Mouse (Mus musculus) CH12.LX (cell line): Measurements from ENCODE around the gene Shank3. TPM values are rescaled to one million over a fixed set of nuclear protein-coding genes. Genes with fewer than 3 reads are reported as not detected.

ENCODE experiments used
- DNase-seq: peaks from one replicate; pipeline ENCODE4 v3.0.0-alpha.2; 2013; ENCODE audit errors: extremely low read depth
- H3K27ac ChIP-seq: 2 replicates; pipeline ENCODE4 v1.5.1; 2012; ENCODE audit warnings: low read depth, mild to moderate bottlenecking, control low read depth, moderate library complexity; ENCODE audit not compliant: insufficient read depth
- H3K27me3 ChIP-seq: replicated peaks from 2 replicates; pipeline ENCODE3; 2012; ENCODE audit warnings: inconsistent platforms
- H3K36me3 ChIP-seq, 2 experiments: replicated peaks in 1 of 2; 2 replicates each; pipeline versions ENCODE3 to v1.6.1; 2012; ENCODE audit warnings: inconsistent platforms in 1 of 2, low read length in 1 of 2, mild to moderate bottlenecking in 1 of 2, mixed read lengths in 1 of 2, moderate library complexity in 1 of 2; ENCODE audit not compliant: control insufficient read depth in 1 of 2, insufficient read depth in 1 of 2
- H3K4me1 ChIP-seq, 2 experiments: 2 replicates each; pipeline ENCODE4 v1.6.1; 2012; ENCODE audit warnings: inconsistent platforms in 1 of 2, moderate library complexity in 1 of 2; ENCODE audit not compliant: insufficient read depth in 2 of 2, control insufficient read depth in 1 of 2
- H3K4me2 ChIP-seq: 2 replicates; pipeline ENCODE4 v1.6.1; 2012; ENCODE audit warnings: low read depth, mild to moderate bottlenecking, control low read depth; ENCODE audit not compliant: poor library complexity, insufficient read depth, severe bottlenecking
- H3K4me3 ChIP-seq, 3 experiments: fragments of 150-350 bp in 1 of 3; sonication (generic) in 1 of 3; replicated peaks in 1 of 3; 2 replicates each; pipeline versions ENCODE3 to v1.5.1; 2011 to 2012; ENCODE audit warnings: low read depth in 2 of 3, low read length in 2 of 3, mild to moderate bottlenecking in 2 of 3, moderate library complexity in 2 of 3, control low read depth in 1 of 3, improper control_type of control experiment in 1 of 3, inconsistent platforms in 1 of 3, mixed read lengths in 1 of 3; ENCODE audit not compliant: poor library complexity in 1 of 3
- H3K79me2 ChIP-seq: replicated peaks from 2 replicates; pipeline ENCODE4 v1.6.1; 2012; ENCODE audit warnings: mild to moderate bottlenecking, moderate library complexity; ENCODE audit not compliant: control insufficient read depth, poor library complexity, insufficient read depth, severe bottlenecking; ENCODE audit errors: extremely low read depth
- H3K9ac ChIP-seq: 2 replicates; pipeline ENCODE4 v1.6.1; 2012; ENCODE audit warnings: low read depth, mild to moderate bottlenecking, control low read depth, moderate library complexity; ENCODE audit not compliant: insufficient read depth
- H3K9me3 ChIP-seq: replicated peaks from 2 replicates; pipeline ENCODE3; 2012; ENCODE audit warnings: low read length, inconsistent platforms, mixed read lengths
- BHLHE40 ChIP-seq: IDR thresholded peaks from 2 replicates; pipeline ENCODE4 v1.6.1; 2011; ENCODE audit warnings: mild to moderate bottlenecking, low read depth, low read length, improper control_type of control experiment
- CHD2 ChIP-seq: IDR thresholded peaks from 2 replicates; pipeline ENCODE4 v1.6.1; 2011; ENCODE audit warnings: low read length, improper control_type of control experiment
- CTCF ChIP-seq, 2 experiments: IDR thresholded peaks in 1 of 2; conservative IDR thresholded peaks in 1 of 2; 2 replicates each; pipeline ENCODE4 v1.5.1; 2011 to 2012; ENCODE audit warnings: low read depth in 2 of 2, low read length in 2 of 2, improper control_type of control experiment in 1 of 2, inconsistent platforms in 1 of 2, mild to moderate bottlenecking in 1 of 2, moderate library complexity in 1 of 2
- ELF1 ChIP-seq: IDR thresholded peaks from 2 replicates; pipeline ENCODE4 v1.6.1; 2014; ENCODE audit warnings: low read depth, mild to moderate bottlenecking, inconsistent platforms, low read length, improper control_type of control experiment
- ETS1 ChIP-seq: conservative IDR thresholded peaks from 2 replicates; pipeline ENCODE4 v1.6.1; 2012; ENCODE audit warnings: low read depth, mild to moderate bottlenecking, inconsistent platforms, low read length, improper control_type of control experiment, moderate library complexity
- GABPA ChIP-seq: IDR thresholded peaks from 2 replicates; pipeline ENCODE4 v1.6.1; 2012; ENCODE audit warnings: low read depth, low read length, improper control_type of control experiment, inconsistent platforms; ENCODE audit not compliant: insufficient replicate concordance
- HCFC1 ChIP-seq: IDR thresholded peaks from 2 replicates; pipeline ENCODE4 v1.6.1; 2012; ENCODE audit warnings: low read depth, mild to moderate bottlenecking, inconsistent platforms, low read length, improper control_type of control experiment
- JUN ChIP-seq: IDR thresholded peaks from 2 replicates; pipeline ENCODE4 v1.6.1; 2011; ENCODE audit warnings: low read depth, mild to moderate bottlenecking, low read length, improper control_type of control experiment, moderate library complexity; ENCODE audit not compliant: insufficient read depth
- JUND ChIP-seq: conservative IDR thresholded peaks from 2 replicates; pipeline ENCODE4 v1.6.1; 2011; ENCODE audit warnings: low read depth, low read length, improper control_type of control experiment
- MAFK ChIP-seq: IDR thresholded peaks from 2 replicates; pipeline ENCODE4 v1.6.1; 2011; ENCODE audit warnings: low read length, improper control_type of control experiment; ENCODE audit not compliant: insufficient replicate concordance
- MAX ChIP-seq: IDR thresholded peaks from 2 replicates; pipeline ENCODE4 v1.6.1; 2011; ENCODE audit warnings: low read length, improper control_type of control experiment
- MAZ ChIP-seq: IDR thresholded peaks from 2 replicates; pipeline ENCODE4 v1.6.1; 2012; ENCODE audit warnings: low read depth, mild to moderate bottlenecking, inconsistent platforms, low read length, improper control_type of control experiment, moderate library complexity
- NELFE ChIP-seq: IDR thresholded peaks from 2 replicates; pipeline ENCODE4 v1.6.1; 2011; ENCODE audit warnings: low read depth, low read length, improper control_type of control experiment
- POLR2A ChIP-seq: IDR thresholded peaks from 2 replicates; pipeline ENCODE4 v1.6.1; 2011; ENCODE audit warnings: low read depth, mild to moderate bottlenecking, improper control_type of control experiment, low read length
- RAD21 ChIP-seq: IDR thresholded peaks from 2 replicates; pipeline ENCODE4 v1.6.1; 2011; ENCODE audit warnings: low read depth, mild to moderate bottlenecking, low read length, improper control_type of control experiment, moderate library complexity
- RCOR1 ChIP-seq: conservative IDR thresholded peaks from 2 replicates; pipeline ENCODE4 v1.6.1; 2012; ENCODE audit warnings: low read depth, mild to moderate bottlenecking, inconsistent platforms, low read length, improper control_type of control experiment
- SMC3 ChIP-seq: IDR thresholded peaks from 2 replicates; pipeline ENCODE4 v1.6.1; 2011; ENCODE audit warnings: low read depth, low read length, improper control_type of control experiment
- USF1 ChIP-seq: IDR thresholded peaks from 2 replicates; pipeline ENCODE4 v1.6.1; 2014; ENCODE audit warnings: low read depth, mild to moderate bottlenecking, inconsistent platforms, low read length, improper control_type of control experiment
- USF2 ChIP-seq: conservative IDR thresholded peaks from 2 replicates; pipeline ENCODE4 v1.6.1; 2011; ENCODE audit warnings: low read depth, low read length, improper control_type of control experiment
- ZC3H11A ChIP-seq: IDR thresholded peaks from 2 replicates; pipeline ENCODE4 v1.6.1; 2012; ENCODE audit warnings: low read depth, mild to moderate bottlenecking, inconsistent platforms, low read length, improper control_type of control experiment
- ZMIZ1 ChIP-seq: IDR thresholded peaks from 2 replicates; pipeline ENCODE4 v1.6.1; 2012; ENCODE audit warnings: low read depth, mild to moderate bottlenecking, inconsistent platforms, low read length, improper control_type of control experiment
- ZNF384 ChIP-seq: IDR thresholded peaks from 2 replicates; pipeline ENCODE4 v1.6.1; 2012; ENCODE audit warnings: low read depth, low read length, improper control_type of control experiment, inconsistent platforms
- dilution Hi-C: fragments of 300-500 bp; cut with MboI; formaldehyde crosslinking; loops from 2 replicates; pipeline ENCODE4 v1.14.3; 2020; ENCODE audit warnings: low sequenced_read_pairs; ENCODE audit not compliant: extremely low pct_unique_long_range_greater_than_20kb, extremely low pct_ligation_motif_present
- in situ Hi-C: fragments of 300-500 bp; cut with MboI; formaldehyde crosslinking; loops from 3 replicates; pipeline ENCODE4 v1.14.3; 2019; ENCODE audit warnings: low sequenced_read_pairs, low pct_ligation_motif_present, low pct_unique_long_range_greater_than_20kb, mixed read lengths
- polyA plus RNA-seq: library from polyadenylated mRNA; unstranded; fragments of >175 nt; gene quantifications from 2 replicates; pipeline ENCODE4 v1.2.1, GENCODE M21; 2012; ENCODE audit warnings: low read depth; ENCODE audit not compliant: insufficient read length
- total RNA-seq, 2 experiments: library from RNA; depleted of rRNA; stranded (reverse); fragments of 300-350 nt in 1 of 2; fragments of >200 nt in 1 of 2; gene quantifications; 2 replicates each; pipeline ENCODE4 v1.2.3; 2012 to 2014

Shank3 gene
- total and polyA plus RNA-seq, 3 experiments, result not detected

DNA sequence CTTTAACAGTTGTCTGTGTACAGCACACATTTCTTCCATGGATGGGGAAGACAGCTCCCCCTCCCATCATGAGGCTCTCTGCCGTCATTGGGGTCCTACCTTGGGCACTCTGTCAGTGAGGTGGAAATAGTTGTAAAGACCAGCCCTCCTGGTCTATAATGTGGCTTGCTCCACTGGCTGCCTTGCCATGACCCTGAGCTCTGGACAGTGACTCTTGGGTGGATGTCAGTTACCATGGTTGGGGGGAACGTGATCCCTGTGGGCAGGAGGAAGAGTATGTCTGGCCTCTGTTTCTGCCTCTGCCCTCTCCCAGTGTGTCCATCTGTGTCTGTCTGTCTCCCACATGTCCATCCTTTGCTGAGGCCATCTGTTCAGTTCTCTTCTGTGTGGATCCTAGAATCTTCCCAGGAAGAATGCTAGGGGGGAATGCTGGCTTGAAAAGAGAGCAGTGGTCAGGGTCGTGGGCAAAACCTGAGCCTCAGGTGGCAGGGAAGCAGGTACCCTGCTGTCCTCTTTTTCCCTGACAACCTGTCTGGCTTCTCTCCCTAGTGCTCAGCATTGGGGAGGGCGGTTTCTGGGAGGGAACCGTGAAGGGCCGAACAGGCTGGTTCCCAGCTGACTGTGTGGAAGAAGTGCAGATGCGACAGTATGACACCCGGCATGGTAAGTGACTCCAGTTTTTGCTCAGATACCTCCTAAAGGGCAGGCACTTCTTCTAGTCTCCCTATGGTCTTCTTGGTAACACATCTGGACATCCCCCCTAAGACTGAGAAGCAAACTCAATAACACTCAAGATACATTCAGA, 25.4 kb downstream of the Shank3 start:
- no peak for DNase-seq
- Histone ChIP-seq H3K4me3 (no peak overlapping the region), H3K36me3 (no peaks in the 10 kb centered on the region), H3K9ac (no peak overlapping the region), H3K4me1 (peaks cover 0 to 6% of the 10 kb centered on the region in 2 experiments; a peak in 2 of 4 replicates), H3K4me2 (no peak overlapping the region), H3K9me3 (peaks cover 3% of the 10 kb centered on the region), H3K79me2 (no peaks in the 10 kb centered on the region), H3K27me3 (peaks cover 28% of the 10 kb centered on the region), H3K27ac (no peak overlapping the region)
- dilution Hi-C loops (no loop called here), in situ Hi-C loops (no loop called here)
- TF ChIP-seq RAD21, result no peak
- TF ChIP-seq MAX, result no peak
- TF ChIP-seq JUN, result no peak
- no peak for TF ChIP-seq CHD2
- no peak for TF ChIP-seq ELF1
- no peak for TF ChIP-seq USF2
- TF ChIP-seq JUND, result no peak
- no peak for TF ChIP-seq POLR2A
- TF ChIP-seq ZNF384, result no peak
- TF ChIP-seq GABPA, result no peak

DNA sequence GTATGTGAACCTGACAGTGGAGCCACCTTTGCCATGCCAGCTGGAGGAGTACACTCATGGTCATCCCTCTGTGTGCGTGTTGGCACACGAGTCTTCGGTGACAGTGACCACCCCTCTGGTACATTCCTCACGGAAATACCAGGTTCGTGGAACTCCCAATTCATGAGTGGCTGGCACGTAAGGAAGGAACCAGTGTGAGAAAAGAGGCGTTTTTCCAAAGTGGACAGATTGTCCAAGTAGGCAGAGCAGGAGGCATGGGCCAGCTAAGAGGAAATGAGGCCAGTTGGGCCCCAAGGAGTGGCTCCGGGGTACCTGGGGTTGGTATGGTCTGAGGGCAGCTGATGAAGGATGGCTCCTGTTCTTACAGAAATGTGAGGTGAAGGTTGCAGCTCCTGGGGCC, 26.0 kb downstream of the Shank3 start:
- Histone ChIP-seq H3K79me2 (no peaks in the 10 kb centered on the region), H3K27me3 (peaks cover 27% of the 10 kb centered on the region), H3K4me3 (no peak overlapping the region), H3K9ac (no peak overlapping the region), H3K27ac (no peak overlapping the region), H3K4me2 (no peak overlapping the region), H3K9me3 (peaks cover 3% of the 10 kb centered on the region), H3K4me1 (peaks cover 0 to 6% of the 10 kb centered on the region in 2 experiments; a peak in 2 of 4 replicates), H3K36me3 (no peaks in the 10 kb centered on the region)
- TF ChIP-seq MAZ (no peak), ETS1 (no peak), POLR2A (no peak), HCFC1 (no peak), SMC3 (no peak), RCOR1 (no peak), NELFE (no peak), ELF1 (no peak), BHLHE40 (no peak), CTCF (conservative IDR thresholded peaks at IDR 0.05 in 1 of 2, IDR thresholded peaks at IDR 0.05 in 1 of 2; ENCODE audit: low read depth in 2 of 2, low read length in 2 of 2) (no peak), ZMIZ1 (no peak), ZC3H11A (no peak), MAFK (no peak), RAD21 (no peak), JUN (no peak), USF1 (no peak), JUND (no peak)
- in situ Hi-C loops, result no loop called here
- dilution Hi-C loops, result no loop called here
- DNase-seq, result no peak
